Mouse (Mus musculus) stomach, postnatal 0 days (tissue): Measurements from ENCODE around the gene Ivns1abp. TPM values are rescaled to one million over a fixed set of nuclear protein-coding genes. Genes with fewer than 3 reads are reported as not detected.
A peak's percentile ranks its signal among the peaks of the same experiment; 100 is the strongest.

ENCODE experiments used
- ATAC-seq: fragments of 200-750 bp; cut with Nextera tagmentation; 2 replicates; pipeline ENCODE4 v1.8.0; 2017; ENCODE audit not compliant: low FRiP score, low TSS enrichment
- DNase-seq: peaks from one replicate; pipeline ENCODE4 v3.0.0-alpha.2; 2016; ENCODE audit warnings: low spot score
- H3K27ac ChIP-seq: fragments of 300-500 bp; sonication (generic); replicated peaks from 2 replicates; pipeline ENCODE4 v1.5.1; 2014; ENCODE audit warnings: mild to moderate bottlenecking, control low read depth
- H3K27me3 ChIP-seq: fragments of 300-500 bp; sonication (generic); 2 replicates; pipeline ENCODE4 v1.6.1; 2014; ENCODE audit warnings: low read length; ENCODE audit not compliant: control insufficient read depth, insufficient read depth
- H3K36me3 ChIP-seq: fragments of 300-500 bp; sonication (generic); 2 replicates; pipeline ENCODE4 v1.6.1; 2014; ENCODE audit warnings: low read length, mixed read lengths; ENCODE audit not compliant: control insufficient read depth, insufficient read depth
- H3K4me1 ChIP-seq: fragments of 300-500 bp; sonication (generic); replicated peaks from 2 replicates; pipeline ENCODE4 v1.6.1; 2014; ENCODE audit warnings: antibody characterized with exemption; ENCODE audit not compliant: control insufficient read depth, insufficient read depth
- H3K4me2 ChIP-seq: fragments of 300-500 bp; sonication (generic); replicated peaks from 2 replicates; pipeline ENCODE4 v1.6.1; 2014; ENCODE audit warnings: low read depth, mild to moderate bottlenecking, control low read depth, moderate library complexity
- H3K4me3 ChIP-seq: fragments of 300-500 bp; sonication (generic); 2 replicates; pipeline ENCODE4 v1.5.1; 2014; ENCODE audit warnings: low read depth, low read length, control low read depth
- H3K9ac ChIP-seq: fragments of 300-500 bp; sonication (generic); 2 replicates; pipeline ENCODE4 v1.6.1; 2014; ENCODE audit warnings: mild to moderate bottlenecking, low read length, control low read depth, mixed read lengths
- H3K9me3 ChIP-seq: fragments of 300-500 bp; sonication (generic); 2 replicates; pipeline ENCODE4 v1.6.1; 2016; ENCODE audit warnings: low read length; ENCODE audit not compliant: control insufficient read depth
- CTCF ChIP-seq: IDR thresholded peaks from 2 replicates; pipeline ENCODE4 v1.5.1; 2016; ENCODE audit warnings: antibody characterized with exemption, low read depth, mild to moderate bottlenecking, moderate library complexity
- EP300 ChIP-seq: optimal IDR thresholded peaks from 2 replicates; pipeline ENCODE3; 2016; ENCODE audit warnings: antibody characterized with exemption
- WGBS: fragments of 180-500 bp; shearing (Covaris S2); extraction: QIAGEN DNeasy Blood & Tissue Kit; methylation state at CpG from one replicate; pipeline ENCODE4 v1.1.7; 2014; 5-methylcytosine and 5-hydroxymethylcytosine counted together
- polyA plus RNA-seq: library from polyadenylated mRNA; unstranded; fragments of >200 nt; fragmentation: Nextera tagmentation; extraction: Ambion mirVana; gene quantifications from 2 replicates; pipeline ENCODE4 v1.2.1, GENCODE M21; 2015

Ivns1abp gene
- polyA plus RNA-seq, 1 experiment from 2014 or later = 92.8 TPM

DNA sequence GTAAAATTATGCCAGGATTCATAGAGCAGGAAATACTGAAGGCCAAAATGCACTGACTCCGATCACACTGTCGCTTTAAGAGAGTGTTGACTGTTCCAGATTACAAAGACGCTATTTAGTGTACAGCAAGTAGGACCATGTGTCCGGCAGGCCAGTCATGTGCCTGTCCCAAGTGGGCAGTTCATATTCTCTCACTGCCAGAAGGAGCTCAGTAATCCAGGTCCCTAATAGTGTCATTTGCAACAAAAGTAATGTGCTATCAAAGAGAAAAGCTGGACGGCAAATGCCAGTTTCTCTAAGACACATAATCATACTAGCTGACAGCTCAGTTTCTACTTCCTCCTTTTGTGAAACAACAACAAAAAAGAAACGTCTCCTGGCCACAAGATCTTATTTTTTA, 1.3 kb upstream of the Ivns1abp start:
- WGBS = 27% methylated on average over 6 of the region's 6 CpGs
- H3K9me3 ChIP-seq = no peaks in the 10 kb centered on the region
- no peak overlapping the region for H3K9ac ChIP-seq
- no peaks in the 10 kb centered on the region for H3K36me3 ChIP-seq
- DNase-seq (peak; percentile 60), ATAC-seq (peak; percentile 27; the same call in 1 of the 2 replicates)
- no peak for TF ChIP-seq EP300
- TF ChIP-seq CTCF = no peak
- H3K4me2 ChIP-seq = peak overlapping the region; percentile 61
- peak overlapping the region; percentile 88; the same call in 1 of the 2 replicates for H3K4me3 ChIP-seq
- 0 out of 2 replicates have a peak, but pooled peaks cover 2% of the 10 kb centered on the region for H3K4me1 ChIP-seq
- peak overlapping the region; percentile 88 for H3K27ac ChIP-seq
- H3K27me3 ChIP-seq = no peaks in the 10 kb centered on the region

DNA sequence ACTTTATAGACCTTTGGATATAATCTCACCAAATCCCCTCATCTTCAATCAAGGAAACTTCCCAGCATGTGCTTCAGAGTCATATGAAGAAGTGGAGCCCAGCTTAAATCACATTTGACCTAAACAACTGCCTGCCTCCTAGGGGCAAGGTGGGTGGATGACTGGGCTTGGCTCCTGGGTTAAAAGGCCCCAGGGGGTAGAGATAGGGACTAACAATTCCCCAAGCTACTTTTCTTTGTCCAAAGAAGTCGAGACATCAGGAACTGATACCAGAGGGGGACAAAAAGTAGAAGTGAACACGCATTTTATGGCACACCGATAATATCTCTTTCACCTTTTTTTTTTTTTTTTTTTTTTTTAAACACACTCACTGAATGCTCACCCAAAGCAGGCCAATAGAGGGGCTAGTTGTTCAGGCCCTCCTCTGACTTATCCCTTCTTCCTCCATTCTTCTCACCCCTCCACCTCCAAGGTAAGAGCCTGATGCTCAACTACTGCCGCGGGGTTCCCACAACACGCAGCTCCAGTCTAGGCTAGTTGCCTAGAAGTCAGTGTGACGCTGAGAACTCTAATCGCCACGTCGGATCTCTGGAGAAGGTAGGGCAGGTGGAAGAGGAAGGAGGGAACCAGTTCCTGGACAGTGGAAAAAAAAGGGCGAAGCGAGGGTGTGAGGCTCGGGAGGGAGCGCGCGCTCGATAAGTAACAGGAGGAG, 550 bp upstream of the Ivns1abp start:
- Histone ChIP-seq H3K4me2 (peak overlapping the region; percentile 61), H3K4me3 (peak overlapping the region; percentile 88), H3K4me1 (0 out of 2 replicates have a peak, but pooled peaks cover 2% of the 10 kb centered on the region), H3K27me3 (no peaks in the 10 kb centered on the region), H3K9ac (peak overlapping the region; percentile 91), H3K36me3 (no peaks in the 10 kb centered on the region), H3K9me3 (no peaks in the 10 kb centered on the region), H3K27ac (peak overlapping the region; percentile 88)
- WGBS = 3% methylated on average over 17 of the region's 17 CpGs
- TF ChIP-seq CTCF = peak; percentile 39
- no peak for TF ChIP-seq EP300
- DNase-seq (peak; percentile 47), ATAC-seq (no peak)

DNA sequence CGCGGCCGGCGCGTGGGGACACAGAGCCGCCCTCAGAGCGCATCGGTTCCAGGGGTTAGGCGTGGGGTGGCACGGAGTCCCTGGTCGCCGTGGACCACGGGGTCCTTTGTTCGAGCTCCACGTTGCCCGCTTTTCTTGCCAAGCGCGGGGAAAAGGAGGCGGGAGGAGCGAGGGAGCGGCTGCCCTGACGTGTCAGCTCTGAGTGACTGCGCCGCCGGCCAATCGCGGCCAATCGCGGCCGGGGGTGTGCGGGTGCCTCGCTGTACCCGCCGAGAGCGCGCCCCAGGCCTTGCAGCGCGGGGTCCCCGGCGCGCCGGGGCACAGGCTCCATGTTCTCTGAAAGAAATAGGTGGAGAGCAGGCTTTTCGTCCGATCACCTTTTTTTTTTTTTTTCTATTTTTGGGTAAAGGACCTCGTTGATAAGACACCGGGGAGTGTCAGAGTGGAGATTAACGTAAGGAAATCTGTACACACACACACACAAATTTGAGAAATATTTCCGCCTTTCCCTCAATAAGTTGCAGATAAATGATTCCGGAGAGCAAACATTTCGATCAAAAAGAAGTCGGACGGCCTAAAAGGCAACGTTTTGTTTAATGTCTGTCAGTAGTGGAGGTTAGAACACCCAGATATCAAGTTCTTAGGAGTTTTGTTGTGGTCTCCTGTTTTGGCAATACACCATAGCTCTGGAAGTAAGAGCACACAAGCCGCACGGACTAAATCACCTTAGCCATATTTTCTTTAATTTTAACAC, 1.0 kb downstream of the Ivns1abp start:
- peak overlapping the region; percentile 91 for H3K9ac ChIP-seq
- 0 out of 2 replicates have a peak, but pooled peaks cover 2% of the 10 kb centered on the region for H3K4me1 ChIP-seq
- TF ChIP-seq EP300 (no peak), CTCF (no peak)
- H3K27me3 ChIP-seq = no peaks in the 10 kb centered on the region
- peak overlapping the region; percentile 96 for H3K27ac ChIP-seq
- peak overlapping the region; percentile 61 for H3K4me2 ChIP-seq
- peaks cover 1% of the 10 kb centered on the region; the same call in 1 of the 2 replicates for H3K36me3 ChIP-seq
- no peaks in the 10 kb centered on the region for H3K9me3 ChIP-seq
- H3K4me3 ChIP-seq = peak overlapping the region; percentile 88
- ATAC-seq (peak; percentile 68), DNase-seq (peak; percentile 95)
- under 1% methylated on average over 45 of the region's 55 CpGs for WGBS

DNA sequence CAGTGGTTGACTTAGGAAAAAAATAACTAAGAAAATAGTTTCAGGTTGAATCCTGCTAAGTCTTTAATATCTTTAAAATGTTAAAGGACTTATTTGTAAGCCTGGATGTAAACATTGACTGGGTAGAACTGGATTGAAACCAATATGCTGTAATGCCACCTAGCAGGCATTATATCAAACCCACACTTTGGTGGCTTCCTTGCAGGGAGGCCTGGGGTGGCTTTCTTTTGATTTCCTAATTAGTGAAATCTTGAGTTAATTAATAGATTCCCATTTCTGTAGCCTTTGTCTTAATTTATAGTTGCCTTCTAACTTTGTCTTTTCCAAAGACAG, 1.6 kb downstream of the Ivns1abp start:
- Histone ChIP-seq H3K9ac (peak overlapping the region; percentile 91), H3K4me2 (peak overlapping the region; percentile 61), H3K4me1 (0 out of 2 replicates have a peak, but pooled peaks cover 2% of the 10 kb centered on the region), H3K36me3 (peaks cover 3% of the 10 kb centered on the region; the same call in 1 of the 2 replicates), H3K4me3 (peak overlapping the region; percentile 88), H3K9me3 (no peaks in the 10 kb centered on the region), H3K27ac (no peak overlapping the region), H3K27me3 (no peaks in the 10 kb centered on the region)
- DNase-seq = no peak
- no peak for ATAC-seq
- TF ChIP-seq EP300 = no peak
- peak; percentile 15; the same call in 1 of the 2 replicates for TF ChIP-seq CTCF

DNA sequence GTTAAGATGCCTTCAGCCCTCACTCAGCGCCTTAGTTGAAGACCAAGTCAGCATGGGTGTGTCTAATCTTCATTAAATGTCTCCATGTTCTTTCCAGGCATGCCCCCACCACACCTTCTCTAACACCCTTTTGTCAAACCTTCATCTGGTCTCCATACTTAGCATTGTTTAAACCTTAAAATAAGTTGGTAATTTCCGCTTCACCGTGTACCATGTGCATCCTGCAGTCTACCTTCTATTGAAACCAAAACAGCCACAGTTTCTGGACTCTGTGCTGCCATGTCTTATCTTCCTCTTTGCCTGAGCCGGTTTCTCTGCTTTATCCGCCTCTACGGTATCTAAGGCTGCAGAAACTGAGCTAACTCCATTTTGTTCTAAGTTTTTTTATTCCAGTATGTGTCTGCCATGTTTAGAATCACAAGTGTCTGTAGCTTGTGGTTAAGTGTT, 2.4 kb downstream of the Ivns1abp start:
- no peak for TF ChIP-seq CTCF
- no peak for TF ChIP-seq EP300
- Histone ChIP-seq H3K36me3 (peaks cover 4% of the 10 kb centered on the region), H3K9me3 (no peaks in the 10 kb centered on the region), H3K4me1 (0 out of 2 replicates have a peak, but pooled peaks cover 2% of the 10 kb centered on the region), H3K4me3 (peak overlapping the region; percentile 88), H3K27me3 (no peaks in the 10 kb centered on the region), H3K9ac (no peak overlapping the region), H3K27ac (no peak overlapping the region; the same call in 1 of the 2 replicates), H3K4me2 (peak overlapping the region; percentile 61)
- ATAC-seq (no peak), DNase-seq (peak; percentile 43)
- WGBS = 31% methylated on average over 6 of the region's 6 CpGs
